Mouse (Mus musculus): ENCODE results near the gene Sim1. TPM values are rescaled to one million over a fixed set of nuclear protein-coding genes. Genes with fewer than 3 reads are reported as not detected.

The Sim1 gene
- polyA plus RNA-seq, 1 experiment from 2014 or later: not detected

DNA sequence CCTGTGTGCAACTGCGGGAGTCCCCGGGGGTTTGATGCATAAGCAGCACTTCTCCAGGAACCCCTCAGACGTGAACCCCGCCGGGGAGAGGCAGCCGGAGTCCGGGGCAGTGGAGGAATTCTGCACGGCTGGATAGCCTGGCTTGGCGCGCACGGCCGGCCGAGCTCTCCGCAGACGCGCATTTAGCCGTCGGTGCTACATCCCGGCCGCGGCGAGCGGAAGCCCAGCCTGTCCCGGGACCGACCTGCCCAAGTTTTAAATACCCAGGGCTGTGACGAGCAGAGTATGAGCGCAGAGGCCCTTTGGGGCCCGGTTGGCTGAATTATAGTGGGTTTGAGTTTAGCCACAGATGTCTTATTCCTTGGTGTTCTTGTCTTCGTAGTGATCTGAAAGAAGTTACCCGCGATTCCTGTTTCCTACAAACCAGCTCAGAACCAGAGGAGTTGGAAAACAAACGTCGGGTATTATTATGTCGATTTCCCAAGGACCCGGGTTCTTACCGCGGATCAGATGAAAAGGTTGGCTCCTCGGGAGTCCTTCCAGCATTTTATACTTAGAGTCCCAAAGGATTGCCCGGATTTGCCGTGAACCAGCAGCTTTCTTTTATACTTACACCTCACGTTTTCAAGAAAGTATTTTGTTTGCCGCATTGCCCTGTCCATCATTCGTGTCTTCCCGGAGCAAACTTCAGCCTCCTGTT lies 687 bp downstream of the Sim1 start:
- peak overlapping the region; percentile 45 for H3K4me3 ChIP-seq (replicated peaks)
- no peak overlapping the region for H3K9ac ChIP-seq
- peaks cover 95% of the 10 kb centered on the region for H3K27me3 ChIP-seq
- DNase-seq (no peak), ATAC-seq (ENCODE audit: low read depth) (peak; percentile 20; the same call in 1 of the 2 replicates)
- peaks cover 12% of the 10 kb centered on the region for H3K4me1 ChIP-seq (replicated peaks)
- no peaks in the 10 kb centered on the region for H3K9me3 ChIP-seq (replicated peaks)
- peak overlapping the region; percentile 59 for H3K4me2 ChIP-seq
- H3K36me3 ChIP-seq: no peaks in the 10 kb centered on the region
- 2% methylated on average over 44 of the region's 44 CpGs for WGBS (ENCODE audit: insufficient replicate concordance)
- H3K27ac ChIP-seq: no peak overlapping the region

- no peak overlapping the region for H3K27ac ChIP-seq
- DNase-seq (no peak), ATAC-seq (ENCODE audit: low read depth) (no peak)
- 7% methylated on average over 21 of the region's 21 CpGs for WGBS (ENCODE audit: insufficient replicate concordance)
- H3K4me3 ChIP-seq (replicated peaks): no peak overlapping the region
- no peak overlapping the region for H3K9ac ChIP-seq
- H3K4me2 ChIP-seq: no peak overlapping the region
- H3K9me3 ChIP-seq (replicated peaks): no peaks in the 10 kb centered on the region
- H3K36me3 ChIP-seq: no peaks in the 10 kb centered on the region
- peaks cover 95% of the 10 kb centered on the region for H3K27me3 ChIP-seq
- peaks cover 12% of the 10 kb centered on the region for H3K4me1 ChIP-seq (replicated peaks)
Measured at GRCm38 (mm10) chr10:50895881-50896766, 1.6 kb downstream of the Sim1 start.

GRCm38 (mm10) chr10:50896767-50897390 lies 2.3 kb downstream of the Sim1 start:
- H3K4me2 ChIP-seq: no peak overlapping the region
- no peaks in the 10 kb centered on the region for H3K9me3 ChIP-seq (replicated peaks)
- H3K27ac ChIP-seq: no peak overlapping the region
- H3K36me3 ChIP-seq: no peaks in the 10 kb centered on the region
- H3K27me3 ChIP-seq: peaks cover 95% of the 10 kb centered on the region
- WGBS (ENCODE audit: insufficient replicate concordance): 8% methylated on average over 3 of the region's 3 CpGs
- ATAC-seq (ENCODE audit: low read depth): no peak
- no peak overlapping the region for H3K9ac ChIP-seq
- no peak overlapping the region for H3K4me3 ChIP-seq (replicated peaks)
- DNase-seq: no peak
- H3K4me1 ChIP-seq (replicated peaks): peaks cover 12% of the 10 kb centered on the region

GRCm38 (mm10) chr10:50897530-50898471 lies 3.2 kb downstream of the Sim1 start:
- WGBS (ENCODE audit: insufficient replicate concordance): 2% methylated on average over 32 of the region's 32 CpGs
- no peaks in the 10 kb centered on the region for H3K36me3 ChIP-seq
- no peak for DNase-seq
- ATAC-seq (ENCODE audit: low read depth): no peak
- H3K4me1 ChIP-seq (replicated peaks): peaks cover 12% of the 10 kb centered on the region
- H3K9me3 ChIP-seq (replicated peaks): no peaks in the 10 kb centered on the region
- H3K27me3 ChIP-seq: peaks cover 95% of the 10 kb centered on the region
- H3K9ac ChIP-seq: no peak overlapping the region
- no peak overlapping the region for H3K4me3 ChIP-seq (replicated peaks)
- H3K4me2 ChIP-seq: no peak overlapping the region
- H3K27ac ChIP-seq: no peak overlapping the region

- H3K4me3 ChIP-seq (replicated peaks): no peak overlapping the region
- DNase-seq: no peak
- H3K27me3 ChIP-seq: peaks cover 95% of the 10 kb centered on the region
- ATAC-seq (ENCODE audit: low read depth): no peak
- H3K9me3 ChIP-seq (replicated peaks): no peaks in the 10 kb centered on the region
- no peak overlapping the region for H3K27ac ChIP-seq
- 22% methylated on average over 2 of the region's 2 CpGs for WGBS (ENCODE audit: insufficient replicate concordance)
- H3K4me1 ChIP-seq (replicated peaks): peaks cover 12% of the 10 kb centered on the region
- H3K4me2 ChIP-seq: no peak overlapping the region
- no peaks in the 10 kb centered on the region for H3K36me3 ChIP-seq
- H3K9ac ChIP-seq: no peak overlapping the region
Measured at GRCm38 (mm10) chr10:50898621-50899020, 4.1 kb downstream of the Sim1 start.

- Histone ChIP-seq H3K4me3 (replicated peaks) (no peak overlapping the region), H3K4me2 (no peak overlapping the region), H3K27ac (no peak overlapping the region), H3K9me3 (replicated peaks) (no peaks in the 10 kb centered on the region), H3K4me1 (replicated peaks) (peaks cover under 1% of the 10 kb centered on the region; the same call in 1 of the 2 replicates), H3K9ac (no peak overlapping the region), H3K36me3 (no peaks in the 10 kb centered on the region), H3K27me3 (peaks cover 95% of the 10 kb centered on the region)
- ATAC-seq (ENCODE audit: low read depth) (no peak), DNase-seq (no peak)
- WGBS (ENCODE audit: insufficient replicate concordance): 3% methylated on average over 21 of the region's 21 CpGs
Measured at GRCm38 (mm10) chr10:50899846-50900745, 5.5 kb downstream of the Sim1 start.

DNA sequence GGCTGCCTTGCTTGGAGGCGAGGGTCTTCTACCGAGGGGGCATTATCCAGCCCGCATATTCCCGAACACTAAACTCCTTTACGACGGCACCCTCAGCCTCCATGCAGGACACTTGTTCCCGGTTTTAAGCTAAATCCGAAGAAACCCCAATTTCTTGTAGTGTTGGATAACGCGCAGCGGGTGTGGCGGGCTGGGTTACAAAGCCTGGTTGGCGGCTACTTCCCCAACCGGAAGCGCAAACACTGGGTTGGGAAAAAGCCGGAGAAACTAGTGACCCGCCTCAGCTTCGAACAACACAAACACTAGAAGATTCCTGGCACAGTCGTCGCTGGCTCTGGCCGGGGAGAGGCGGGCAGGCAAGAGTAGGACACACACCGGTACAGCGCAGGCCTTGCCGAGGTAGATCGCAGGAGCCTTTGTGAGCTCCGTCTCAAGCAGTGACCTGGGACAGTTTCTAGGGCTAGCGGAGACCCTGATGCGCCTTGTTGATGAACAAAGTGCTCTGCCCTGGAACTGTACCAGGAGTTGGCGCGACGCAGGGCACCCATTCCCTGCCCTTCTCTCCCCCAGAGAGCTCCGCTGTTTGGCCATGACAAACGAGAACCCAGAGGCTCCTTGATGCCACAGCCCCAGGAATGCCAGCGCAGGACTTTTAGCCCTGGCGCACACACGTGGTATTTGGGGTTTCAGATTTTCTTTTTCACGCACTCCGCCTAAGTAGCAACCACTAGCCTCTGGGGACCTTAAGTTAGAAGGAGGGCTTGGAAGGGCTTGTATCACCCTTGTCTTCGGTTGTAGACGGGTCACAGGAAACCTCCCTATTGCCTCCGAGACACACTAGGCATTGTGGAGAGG lies 6.4 kb downstream of the Sim1 start:
- Histone ChIP-seq H3K9me3 (replicated peaks) (no peaks in the 10 kb centered on the region), H3K4me3 (replicated peaks) (no peak overlapping the region), H3K4me2 (no peak overlapping the region)

GRCm38 (mm10) chr10:50901601-50902475 lies 7.3 kb downstream of the Sim1 start:
- no peak overlapping the region for H3K9ac ChIP-seq
- no peak for DNase-seq
- 2% methylated on average over 19 of the region's 19 CpGs for WGBS (ENCODE audit: insufficient replicate concordance)
- peaks cover 95% of the 10 kb centered on the region for H3K27me3 ChIP-seq
- H3K4me3 ChIP-seq (replicated peaks): no peak overlapping the region
- no peaks in the 10 kb centered on the region for H3K4me1 ChIP-seq (replicated peaks)
- H3K36me3 ChIP-seq: no peaks in the 10 kb centered on the region
- H3K4me2 ChIP-seq: no peak overlapping the region
- H3K27ac ChIP-seq: no peak overlapping the region
- ATAC-seq (ENCODE audit: low read depth): no peak
- H3K9me3 ChIP-seq (replicated peaks): no peaks in the 10 kb centered on the region

More for the DNA sequence above, 6.4 kb downstream of the Sim1 start:
- ATAC-seq (ENCODE audit: low read depth) (no peak), DNase-seq (no peak)
- no peaks in the 10 kb centered on the region for H3K36me3 ChIP-seq
- no peak overlapping the region for H3K9ac ChIP-seq
- no peak overlapping the region for H3K27ac ChIP-seq
- no peaks in the 10 kb centered on the region for H3K4me1 ChIP-seq (replicated peaks)
- 1% methylated on average over 42 of the region's 42 CpGs for WGBS (ENCODE audit: insufficient replicate concordance)
- H3K27me3 ChIP-seq: peaks cover 95% of the 10 kb centered on the region
